Mouse (Mus musculus): ENCODE data around the gene Lrtm1.

DNA sequence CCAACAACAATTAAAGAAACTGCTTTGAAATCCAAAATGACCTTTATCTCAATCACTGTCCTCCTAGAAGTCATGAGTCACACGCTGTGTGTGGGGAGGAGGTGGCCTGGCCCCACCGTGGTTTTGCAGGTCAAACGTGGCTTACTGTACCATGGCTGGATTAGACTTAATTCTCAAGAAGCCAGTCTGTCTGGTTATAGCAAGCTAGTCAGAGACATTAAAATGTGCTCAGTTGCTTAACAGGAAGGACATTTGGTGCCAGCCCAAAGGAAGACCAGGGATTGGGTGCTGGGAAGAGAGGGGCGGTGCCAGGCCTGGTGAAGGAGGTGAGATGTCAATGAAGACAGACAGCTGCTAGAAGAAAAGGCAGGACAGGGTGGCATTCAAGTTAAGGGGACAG lies 62.6 kb downstream of the Lrtm1 start:
- TF ChIP-seq CTCF (IDR thresholded peaks at IDR 0.05; ENCODE audit: low read depth, low read length) (no peak), POLR2A (IDR thresholded peaks at IDR 0.05; ENCODE audit: borderline replicate concordance, low read depth, low read length) (no peak)

Measured in bone marrow macrophage, adult 2 months (primary cell).